Mouse (Mus musculus): Measurements from ENCODE around the gene Dock9.

Dock9 gene

GRCm38 (mm10) chr14:121589097-121589725 is 208.4 kb downstream of the Dock9 start:
- peak; percentile 49 for DNase-seq (ENCODE audit: low read depth, low spot score)

GRCm38 (mm10) chr14:121588451-121588850 is 209.2 kb downstream of the Dock9 start:
- peak; percentile 43 for DNase-seq (ENCODE audit: low read depth, low spot score)

GRCm38 (mm10) chr14:121585906-121586765 is 211.5 kb downstream of the Dock9 start:
- no peak for DNase-seq (ENCODE audit: low read depth, low spot score)

- DNase-seq (ENCODE audit: low read depth, low spot score) = peak; percentile 58
Observed at GRCm38 (mm10) chr14:121579055-121579454, 218.6 kb downstream of the Dock9 start.

- no peak for DNase-seq (ENCODE audit: low read depth, low spot score)
Observed at GRCm38 (mm10) chr14:121573391-121573790, 224.2 kb downstream of the Dock9 start.

- DNase-seq (ENCODE audit: low read depth, low spot score) = no peak
Observed at GRCm38 (mm10) chr14:121566794-121567201, 230.8 kb downstream of the Dock9 start.

GRCm38 (mm10) chr14:121565930-121566329 is 231.7 kb downstream of the Dock9 start:
- DNase-seq (ENCODE audit: low read depth, low spot score) = no peak

- no peak for DNase-seq (ENCODE audit: low read depth, low spot score)
Observed at GRCm38 (mm10) chr14:121564656-121565055, 233.0 kb downstream of the Dock9 start.

- DNase-seq (ENCODE audit: low read depth, low spot score) = no peak
Observed at GRCm38 (mm10) chr14:121563954-121564353, 233.7 kb downstream of the Dock9 start.

GRCm38 (mm10) chr14:121559026-121559425 is 238.6 kb downstream of the Dock9 start:
- DNase-seq (ENCODE audit: low read depth, low spot score) = no peak

- no peak for DNase-seq (ENCODE audit: low read depth, low spot score)
Observed at GRCm38 (mm10) chr14:121556401-121557315, 241.0 kb downstream of the Dock9 start.

GRCm38 (mm10) chr14:121553785-121554184 is 243.9 kb downstream of the Dock9 start:
- peak; percentile 45 for DNase-seq (ENCODE audit: low read depth, low spot score)

- DNase-seq (ENCODE audit: low read depth, low spot score) = peak; percentile 34
Observed at GRCm38 (mm10) chr14:121552586-121552985, 245.1 kb downstream of the Dock9 start.

GRCm38 (mm10) chr14:121549834-121550233 is 247.8 kb downstream of the Dock9 start:
- no peak for DNase-seq (ENCODE audit: low read depth, low spot score)

- DNase-seq (ENCODE audit: low read depth, low spot score) = no peak
Observed at GRCm38 (mm10) chr14:121547745-121548144, 249.9 kb downstream of the Dock9 start.

GRCm38 (mm10) chr14:121546621-121547020 is 251.0 kb downstream of the Dock9 start:
- no peak for DNase-seq (ENCODE audit: low read depth, low spot score)

GRCm38 (mm10) chr14:121545551-121546331 is 251.9 kb downstream of the Dock9 start:
- peak; percentile 58 for DNase-seq (ENCODE audit: low read depth, low spot score)

- no peak for DNase-seq (ENCODE audit: low read depth, low spot score)
Observed at GRCm38 (mm10) chr14:121541262-121541661, 256.4 kb downstream of the Dock9 start.

GRCm38 (mm10) chr14:121534501-121534900 is 263.1 kb downstream of the Dock9 start:
- no peak for DNase-seq (ENCODE audit: low read depth, low spot score)

- DNase-seq (ENCODE audit: low read depth, low spot score) = no peak
Observed at GRCm38 (mm10) chr14:121530853-121531252, 266.8 kb downstream of the Dock9 start.

GRCm38 (mm10) chr14:121527883-121528282 is 269.8 kb downstream of the Dock9 start:
- DNase-seq (ENCODE audit: low read depth, low spot score) = no peak

Data from CD4-positive helper T cell, adult 2 months (primary cell).